Mouse (Mus musculus): ENCODE data around the gene Itsn1.

Itsn1 gene

DNA sequence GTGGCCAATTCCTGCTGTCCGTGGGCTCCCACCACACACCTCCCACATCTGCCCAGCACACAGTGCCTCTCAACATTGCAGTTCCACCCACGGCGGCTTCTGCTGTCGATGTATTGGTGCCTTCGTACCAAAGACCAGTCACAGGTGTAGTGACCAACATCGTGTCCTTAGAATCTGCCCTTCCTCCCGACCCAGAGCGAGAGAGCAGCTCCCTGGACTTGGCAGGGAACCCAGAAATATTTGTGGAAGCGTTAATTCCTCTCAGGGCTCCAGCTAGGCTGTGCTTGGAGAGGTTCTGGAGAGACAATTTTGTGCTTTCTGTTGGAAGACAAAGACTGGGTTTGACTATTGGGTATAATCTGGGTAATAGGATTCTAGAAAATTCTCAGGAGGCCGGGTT is 217.2 kb downstream of the Itsn1 start:
- DNase-seq (ENCODE audit: low read depth, low spot score), result no peak

DNA sequence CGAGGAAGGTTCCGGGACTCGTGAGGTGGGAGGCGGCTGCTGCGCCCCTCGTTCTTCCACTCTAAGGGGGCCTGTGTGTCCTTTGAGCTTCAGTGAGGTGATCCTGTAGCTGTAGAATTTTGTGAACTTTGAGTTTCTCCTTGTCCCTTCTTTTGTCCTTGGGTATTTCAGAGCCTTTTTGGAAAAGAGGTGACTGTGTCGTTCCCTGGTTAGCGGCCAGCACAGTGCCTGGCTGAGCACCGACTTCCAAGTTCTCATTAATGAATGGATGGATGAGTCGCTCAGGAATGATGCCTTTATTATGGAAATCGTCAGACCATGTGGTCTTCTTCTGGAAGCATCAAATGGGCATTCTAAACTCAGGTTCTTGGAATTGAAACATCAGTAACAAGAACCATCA is 218.0 kb downstream of the Itsn1 start:
- no peak for DNase-seq (ENCODE audit: low read depth, low spot score)

DNA sequence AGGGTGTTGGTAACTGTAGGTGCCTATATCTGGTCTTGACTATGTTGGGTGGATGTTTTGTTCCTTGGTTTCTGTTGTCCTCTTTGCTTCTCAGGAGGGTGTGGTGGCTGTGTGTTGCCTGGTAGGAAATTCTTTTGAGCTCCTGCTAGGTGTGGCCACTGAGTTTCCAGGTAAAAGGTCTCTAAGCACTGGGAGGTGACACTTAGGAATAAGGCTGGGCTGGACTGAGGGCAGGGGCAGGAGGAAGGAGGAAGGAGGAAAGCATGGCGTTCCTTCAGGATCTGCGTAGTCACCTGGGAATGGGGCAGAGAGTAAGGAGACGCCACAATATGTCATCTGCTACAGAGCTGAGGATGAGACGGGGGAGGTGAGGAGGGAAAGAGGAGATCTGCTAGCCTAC is 224.9 kb downstream of the Itsn1 start:
- DNase-seq (ENCODE audit: low read depth, low spot score), result no peak

DNA sequence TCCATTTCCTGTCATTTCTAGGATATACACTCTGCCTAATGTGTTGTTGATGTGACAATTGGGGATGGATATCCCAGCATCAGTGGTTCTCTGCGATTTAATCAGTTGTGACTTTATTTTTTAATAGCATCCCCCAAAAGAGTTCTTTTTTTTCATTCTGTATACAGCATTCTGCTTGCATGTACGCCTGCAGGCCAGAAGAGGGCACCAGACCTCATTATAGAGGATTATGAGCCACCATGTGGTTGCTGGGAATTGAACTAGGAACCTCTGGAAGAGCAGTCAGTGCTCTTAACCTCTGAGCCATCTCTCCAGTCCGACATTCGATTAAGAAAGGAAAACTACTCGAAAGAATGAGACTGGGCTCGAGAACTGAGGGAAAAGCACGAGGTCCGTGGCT is 225.7 kb downstream of the Itsn1 start:
- DNase-seq (ENCODE audit: low read depth, low spot score), result no peak

DNA sequence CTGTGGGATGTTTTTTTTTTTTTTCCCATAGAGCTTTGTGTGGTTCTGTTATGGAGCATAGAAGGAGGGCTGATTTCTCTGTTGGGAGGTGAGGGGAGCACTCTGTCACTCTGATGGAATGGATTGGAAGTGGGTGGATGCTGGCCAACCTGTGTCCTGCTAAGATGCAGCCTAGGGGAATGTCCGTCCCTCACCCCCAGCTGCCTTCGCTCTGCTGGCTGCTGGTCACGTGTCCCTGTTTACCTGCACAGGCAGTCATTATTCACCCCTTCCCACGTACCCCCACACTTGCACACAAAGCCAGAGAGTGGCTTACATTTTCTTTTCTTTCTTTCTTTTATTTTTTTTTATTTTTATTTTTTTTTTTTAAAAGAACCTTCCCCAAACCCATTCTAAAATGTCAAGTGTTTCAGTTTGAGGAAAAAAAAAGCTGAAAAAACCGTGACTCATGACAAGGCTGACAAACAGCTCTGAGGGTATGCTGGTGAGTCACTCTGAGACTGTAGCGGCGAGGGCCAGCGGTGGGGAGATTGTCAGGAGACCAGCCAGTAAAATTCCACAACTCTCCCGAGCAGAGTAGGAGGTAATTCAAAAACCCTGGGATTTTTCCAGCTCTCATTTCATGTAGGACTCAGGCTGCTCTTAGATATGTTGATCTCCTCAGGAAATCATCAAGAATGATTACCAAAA is 233.3 kb downstream of the Itsn1 start:
- no peak for DNase-seq (ENCODE audit: low read depth, low spot score)

DNA sequence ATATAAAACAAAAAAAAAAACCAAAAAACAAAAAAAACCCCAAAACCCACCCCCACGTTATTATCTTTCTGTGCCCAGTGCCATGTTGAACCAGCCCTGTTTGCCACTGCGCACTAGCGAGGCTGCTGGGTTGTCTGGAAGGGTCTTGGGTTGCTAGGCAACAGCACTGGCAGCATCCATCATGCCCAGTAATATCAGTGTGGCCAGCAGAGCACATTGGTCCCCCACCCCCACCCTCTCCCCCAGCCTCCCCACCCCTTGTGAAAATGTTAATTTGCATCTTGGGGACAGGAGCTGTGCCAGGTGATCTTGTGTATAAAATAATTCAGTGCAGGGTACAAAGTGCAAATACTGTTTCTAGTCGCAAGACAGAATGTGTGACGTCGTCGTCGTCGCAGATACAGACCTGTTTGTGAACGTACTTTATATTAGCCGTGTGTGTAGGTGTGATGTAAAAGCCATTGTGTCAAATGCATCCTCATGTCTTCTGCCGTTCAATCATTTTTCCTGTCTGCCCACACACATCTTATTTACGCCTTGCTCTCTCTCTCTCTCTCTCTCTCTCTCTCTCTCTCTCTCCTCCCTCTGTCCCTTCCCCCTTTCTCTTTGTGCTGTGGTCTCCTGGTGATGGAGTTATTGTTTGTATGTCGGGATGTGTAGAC is 233.9 kb downstream of the Itsn1 start:
- no peak for DNase-seq (ENCODE audit: low read depth, low spot score)

DNA sequence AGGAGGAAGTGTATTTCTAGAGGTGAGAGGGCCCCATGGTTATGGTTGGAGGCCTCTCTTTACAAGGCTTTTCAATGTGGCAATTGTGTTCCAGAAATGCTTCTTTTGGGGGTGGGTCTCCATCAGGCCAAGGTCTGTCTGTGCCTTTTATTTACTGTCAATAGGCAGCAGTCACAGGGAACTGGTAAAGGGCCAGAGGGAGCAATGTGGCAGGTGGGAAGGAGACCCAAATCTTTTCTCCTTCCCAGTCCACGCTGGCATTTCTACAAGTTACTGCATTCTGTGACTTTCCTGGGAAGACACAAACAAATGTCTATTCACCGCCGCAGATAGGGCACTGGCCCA is 234.4 kb downstream of the Itsn1 start:
- DNase-seq (ENCODE audit: low read depth, low spot score), result no peak

DNA sequence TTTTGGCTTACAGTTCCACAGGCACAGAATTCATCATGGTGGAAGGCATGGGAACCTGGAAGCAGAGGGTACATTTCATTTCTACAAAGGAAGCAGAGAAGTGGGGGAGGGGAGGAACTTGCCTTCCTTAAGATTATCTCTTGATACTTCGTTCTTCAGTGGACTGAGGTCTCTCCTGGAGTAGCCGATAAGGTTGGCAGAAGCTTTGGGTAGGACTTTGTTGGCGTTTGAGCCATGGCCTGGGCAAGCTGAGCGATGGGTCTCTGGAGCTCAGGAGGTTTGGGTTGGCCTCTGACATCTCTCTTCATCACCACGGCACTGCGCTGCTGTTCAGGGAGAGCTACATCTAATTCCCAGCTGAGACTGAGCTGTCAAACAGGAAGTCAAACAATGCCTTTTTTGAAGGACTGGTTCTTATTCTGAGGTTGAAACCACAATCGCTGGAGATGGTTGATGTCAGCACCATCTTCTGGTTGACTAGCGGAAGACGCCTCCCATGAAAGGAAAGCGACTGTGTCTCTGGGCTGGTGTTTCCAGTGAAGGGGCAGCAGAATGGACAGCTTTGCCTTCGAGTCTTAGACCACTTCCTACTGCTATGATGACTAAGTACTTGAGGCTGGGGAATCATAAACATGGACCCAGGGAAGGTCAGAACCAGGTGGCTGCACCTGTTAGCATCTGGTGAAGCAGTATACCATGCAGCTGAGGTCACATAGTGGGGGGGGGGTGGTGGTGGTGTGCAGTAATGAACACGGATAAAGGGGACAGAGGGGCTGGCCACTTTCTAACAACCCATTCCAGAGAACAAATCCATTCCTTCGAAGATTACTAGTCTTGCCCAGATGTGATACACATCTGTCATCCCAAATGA is 235.5 kb downstream of the Itsn1 start:
- no peak for DNase-seq (ENCODE audit: low read depth, low spot score)

DNA sequence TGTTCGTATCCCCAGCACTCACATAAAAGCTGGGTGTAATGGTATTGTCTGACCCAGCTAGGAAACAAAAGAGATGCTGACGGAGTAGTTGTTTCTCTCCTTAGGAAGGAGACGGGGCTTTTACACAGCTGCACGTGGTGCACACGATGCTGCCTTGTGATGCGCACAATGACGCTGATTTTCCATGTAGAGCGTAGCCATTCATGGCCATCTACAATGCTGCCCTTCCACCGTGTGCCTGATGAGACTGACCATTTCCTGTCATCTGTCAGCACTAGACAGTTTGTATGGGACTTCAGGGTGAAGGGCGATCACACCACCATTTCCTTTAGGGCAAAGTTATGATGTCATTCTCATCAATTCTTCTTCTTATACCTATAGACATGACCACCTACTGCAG is 239.6 kb downstream of the Itsn1 start:
- no peak for DNase-seq (ENCODE audit: low read depth, low spot score)

DNA sequence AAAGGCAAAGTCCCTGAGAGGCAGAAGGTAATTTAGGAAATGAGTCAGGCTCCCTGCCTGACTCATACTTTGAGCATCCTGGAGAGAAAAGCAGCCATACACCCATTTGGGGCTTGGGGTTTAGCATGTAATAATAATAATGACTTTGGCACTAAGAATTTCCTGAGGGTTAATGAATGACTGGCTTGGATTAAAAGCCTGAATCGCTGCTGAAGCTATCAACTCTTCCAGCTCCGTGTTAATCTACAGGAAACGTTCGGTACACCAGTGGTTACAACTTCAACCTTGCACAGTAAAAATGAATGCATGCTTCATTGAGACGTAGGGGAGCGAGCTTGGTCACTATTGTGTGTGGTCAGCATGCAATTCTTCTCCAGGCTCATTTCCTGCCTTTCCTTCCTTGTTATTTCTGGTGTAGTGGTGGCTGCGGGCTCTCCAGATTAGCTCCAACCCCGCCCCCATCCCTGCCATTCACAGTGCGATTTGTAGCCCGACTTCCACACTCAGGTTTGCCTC is 240.5 kb downstream of the Itsn1 start:
- DNase-seq (ENCODE audit: low read depth, low spot score), result no peak

Data from retina, adult 2 months (tissue).